Mouse (Mus musculus) liver, embryonic 16.5 days (tissue): ENCODE results near the gene Marcksl1. TPM values are rescaled to one million over a fixed set of nuclear protein-coding genes. Genes with fewer than 3 reads are reported as not detected.

Source experiments
- ATAC-seq: fragments of 200-750 bp; cut with Nextera tagmentation; 2 replicates; pipeline ENCODE4 v1.8.0; 2017; ENCODE audit warnings: low read depth, mild to moderate bottlenecking, moderate number of reproducible peaks, moderate library complexity
- H3K27ac ChIP-seq: fragments of 300-500 bp; sonication (generic); 2 replicates; pipeline ENCODE4 v1.5.1; 2014; ENCODE audit warnings: mild to moderate bottlenecking, low read length
- H3K27me3 ChIP-seq: fragments of 300-500 bp; sonication (generic); 2 replicates; pipeline ENCODE4 v1.6.1; 2014; ENCODE audit warnings: low read depth, low read length, mixed read lengths; ENCODE audit not compliant: control insufficient read depth, insufficient read depth
- H3K36me3 ChIP-seq: fragments of 300-500 bp; sonication (generic); 2 replicates; pipeline ENCODE4 v1.6.1; 2014; ENCODE audit warnings: mild to moderate bottlenecking; ENCODE audit not compliant: control insufficient read depth, insufficient read depth
- H3K4me1 ChIP-seq: fragments of 300-500 bp; sonication (generic); 2 replicates; pipeline ENCODE4 v1.6.1; 2014; ENCODE audit warnings: low read depth, low read length, mixed read lengths; ENCODE audit not compliant: control insufficient read depth
- H3K4me2 ChIP-seq: fragments of 300-500 bp; sonication (generic); 2 replicates; pipeline ENCODE4 v1.6.1; 2014; ENCODE audit warnings: low read depth, low read length, mixed read lengths
- H3K4me3 ChIP-seq: fragments of 300-500 bp; sonication (generic); 2 replicates; pipeline ENCODE4 v1.5.1; 2014; ENCODE audit warnings: low read depth, mild to moderate bottlenecking, low read length
- H3K9ac ChIP-seq: fragments of 300-500 bp; sonication (generic); 2 replicates; pipeline ENCODE4 v1.6.1; 2014; ENCODE audit warnings: low read depth, low read length
- H3K9me3 ChIP-seq: fragments of 300-500 bp; sonication (generic); replicated peaks from 2 replicates; pipeline ENCODE4 v1.6.1; 2016; ENCODE audit warnings: low read length; ENCODE audit not compliant: control insufficient read depth
- WGBS: fragments of 180-500 bp; shearing (Covaris S2); extraction: QIAGEN DNeasy Blood & Tissue Kit; methylation state at CpG from one replicate; pipeline ENCODE4 v1.1.7; 2014; ENCODE audit not compliant: insufficient replicate concordance; 5-methylcytosine and 5-hydroxymethylcytosine counted together
- polyA plus RNA-seq: library from polyadenylated mRNA; unstranded; fragments of >200 nt; fragmentation: Nextera tagmentation; extraction: Ambion mirVana; gene quantifications from 2 replicates; pipeline ENCODE4 v1.2.1, GENCODE M21; 2015

The Marcksl1 gene
- polyA plus RNA-seq, 1 experiment from 2014 or later, result 41.4 TPM

- Histone ChIP-seq H3K4me2 (no peak overlapping the region), H3K36me3 (no peaks in the 10 kb centered on the region), H3K4me3 (no peak overlapping the region), H3K9me3 (no peaks in the 10 kb centered on the region), H3K4me1 (peaks cover 3% of the 10 kb centered on the region), H3K27me3 (peaks cover 25% of the 10 kb centered on the region), H3K9ac (no peak overlapping the region), H3K27ac (no peak overlapping the region)
- ATAC-seq, result no peak
- 45% methylated on average over 3 of the region's 3 CpGs for WGBS
These were observed 5.2 kb upstream of the Marcksl1 start for GRCm38 (mm10) chr4:129508237-129508515.

- Histone ChIP-seq H3K27ac (no peak overlapping the region), H3K4me1 (peaks cover 12% of the 10 kb centered on the region), H3K4me3 (no peak overlapping the region), H3K4me2 (no peak overlapping the region), H3K27me3 (peaks cover 34% of the 10 kb centered on the region), H3K9me3 (no peaks in the 10 kb centered on the region), H3K36me3 (no peaks in the 10 kb centered on the region), H3K9ac (no peak overlapping the region)
- WGBS, result 51% methylated on average over 15 of the region's 15 CpGs
- no peak for ATAC-seq
These were observed 4.4 kb upstream of the Marcksl1 start for GRCm38 (mm10) chr4:129508834-129509600.

GRCm38 (mm10) chr4:129509650-129510049 lies 3.7 kb upstream of the Marcksl1 start:
- no peaks in the 10 kb centered on the region for H3K9me3 ChIP-seq
- H3K9ac ChIP-seq, result no peak overlapping the region
- whole genome bisulfite sequencing, result 41% methylated on average over 3 of the region's 3 CpGs
- no peak overlapping the region for H3K27ac ChIP-seq
- H3K4me3 ChIP-seq, result no peak overlapping the region
- ATAC-seq, result no peak
- H3K4me1 ChIP-seq, result peaks cover 17% of the 10 kb centered on the region
- peaks cover 34% of the 10 kb centered on the region for H3K27me3 ChIP-seq
- H3K36me3 ChIP-seq, result no peaks in the 10 kb centered on the region
- no peak overlapping the region for H3K4me2 ChIP-seq

- no peak overlapping the region for H3K27ac ChIP-seq
- H3K4me3 ChIP-seq, result no peak overlapping the region
- 66% methylated on average over 6 of the region's 6 CpGs for WGBS
- H3K9me3 ChIP-seq, result no peaks in the 10 kb centered on the region
- ATAC-seq, result no peak
- no peaks in the 10 kb centered on the region for H3K36me3 ChIP-seq
- no peak overlapping the region for H3K4me2 ChIP-seq
- no peak overlapping the region for H3K9ac ChIP-seq
- H3K27me3 ChIP-seq, result peaks cover 34% of the 10 kb centered on the region
- peaks cover 17% of the 10 kb centered on the region for H3K4me1 ChIP-seq
These were observed 2.5 kb upstream of the Marcksl1 start for GRCm38 (mm10) chr4:129510723-129511412.

- no peak overlapping the region for H3K27ac ChIP-seq
- peaks cover 1% of the 10 kb centered on the region for H3K36me3 ChIP-seq
- no peak overlapping the region for H3K4me2 ChIP-seq
- H3K4me3 ChIP-seq, result no peak overlapping the region
- no peak overlapping the region for H3K9ac ChIP-seq
- H3K9me3 ChIP-seq, result no peaks in the 10 kb centered on the region
- H3K27me3 ChIP-seq, result peaks cover 34% of the 10 kb centered on the region
- 63% methylated on average over 6 of the region's 6 CpGs for WGBS
- H3K4me1 ChIP-seq, result peaks cover 17% of the 10 kb centered on the region
- ATAC-seq, result no peak
These were observed 1.8 kb upstream of the Marcksl1 start for GRCm38 (mm10) chr4:129511413-129512096.

GRCm38 (mm10) chr4:129513891-129514290 lies 510 bp downstream of the Marcksl1 start:
- Histone ChIP-seq H3K27me3 (peaks cover 34% of the 10 kb centered on the region), H3K4me2 (peak overlapping the region; percentile 98), H3K9me3 (no peaks in the 10 kb centered on the region), H3K27ac (no peak overlapping the region; the same call in 1 of the 2 replicates), H3K36me3 (peaks cover 23% of the 10 kb centered on the region), H3K4me3 (peak overlapping the region; percentile 72), H3K9ac (peak overlapping the region; percentile 65), H3K4me1 (peaks cover 17% of the 10 kb centered on the region)
- ATAC-seq, result peak; percentile 33
- WGBS, result 0% methylated on average over 45 of the region's 57 CpGs

- Histone ChIP-seq H3K4me3 (peak overlapping the region; percentile 72), H3K27me3 (peaks cover 34% of the 10 kb centered on the region), H3K36me3 (peaks cover 24% of the 10 kb centered on the region), H3K4me2 (peak overlapping the region; percentile 98), H3K27ac (no peak overlapping the region; the same call in 1 of the 2 replicates), H3K9me3 (no peaks in the 10 kb centered on the region), H3K9ac (peak overlapping the region; percentile 65), H3K4me1 (peaks cover 17% of the 10 kb centered on the region)
- under 1% methylated on average over 30 of the region's 35 CpGs for WGBS
- ATAC-seq, result peak; percentile 64
These were observed 1.0 kb downstream of the Marcksl1 start for GRCm38 (mm10) chr4:129514300-129514898.

- no peak for ATAC-seq
- H3K4me2 ChIP-seq, result no peak overlapping the region
- no peaks in the 10 kb centered on the region for H3K9me3 ChIP-seq
- H3K9ac ChIP-seq, result no peak overlapping the region
- peaks cover 21% of the 10 kb centered on the region for H3K27me3 ChIP-seq
- peaks cover 45% of the 10 kb centered on the region for H3K36me3 ChIP-seq
- peaks cover 17% of the 10 kb centered on the region for H3K4me1 ChIP-seq
- H3K27ac ChIP-seq, result no peak overlapping the region
- WGBS, result 61% methylated on average over 2 of the region's 2 CpGs
- no peak overlapping the region for H3K4me3 ChIP-seq
These were observed 3.5 kb downstream of the Marcksl1 start for GRCm38 (mm10) chr4:129516925-129517324.
